Mouse (Mus musculus) ovary, postnatal 14 days (tissue): ENCODE data around the gene Plekhh2.

Experiments used
- DNase-seq: peaks from one replicate; pipeline ENCODE4 v3.0.0; 2022; ENCODE audit warnings: low spot score

The Plekhh2 gene

DNA sequence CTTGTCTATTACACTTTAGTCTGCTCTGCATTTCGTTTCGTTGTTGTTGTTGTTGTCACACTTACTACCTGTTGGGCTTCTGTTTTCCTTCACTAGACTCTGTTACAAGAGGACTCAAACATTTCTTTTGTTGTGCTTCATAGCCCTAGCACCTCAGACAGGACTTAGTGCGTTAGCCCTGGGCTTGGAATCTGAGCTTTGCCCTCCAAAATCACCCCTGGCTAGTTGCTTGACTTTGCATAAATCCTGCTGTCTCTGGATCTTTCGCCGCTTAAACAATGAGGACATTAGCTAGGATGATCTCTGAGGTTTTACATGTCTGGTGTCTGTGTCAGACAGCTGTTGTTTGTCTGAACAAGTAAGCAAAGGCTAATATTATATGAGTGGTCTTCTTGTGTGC is 62.2 kb downstream of the Plekhh2 start:
- DNase-seq = no peak

DNA sequence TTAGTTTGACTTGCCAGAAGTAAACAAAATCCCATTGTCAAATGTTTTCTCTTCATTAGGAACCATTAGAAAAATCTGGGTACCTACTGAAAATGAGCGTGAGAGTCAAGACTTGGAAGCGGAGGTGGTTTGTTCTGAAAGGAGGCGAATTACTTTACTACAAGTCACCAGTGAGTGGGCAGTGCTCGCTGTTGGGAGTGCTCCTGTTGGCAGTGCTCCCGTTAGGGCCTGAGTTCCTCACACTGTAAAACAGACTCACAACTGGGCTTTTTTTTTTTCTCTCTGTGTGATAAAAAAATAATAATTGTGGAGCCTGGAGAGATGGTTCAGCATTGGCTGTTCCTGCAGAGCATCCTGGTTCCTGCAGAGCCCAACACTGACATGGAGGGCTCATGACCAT is 63.4 kb downstream of the Plekhh2 start:
- DNase-seq = no peak

DNA sequence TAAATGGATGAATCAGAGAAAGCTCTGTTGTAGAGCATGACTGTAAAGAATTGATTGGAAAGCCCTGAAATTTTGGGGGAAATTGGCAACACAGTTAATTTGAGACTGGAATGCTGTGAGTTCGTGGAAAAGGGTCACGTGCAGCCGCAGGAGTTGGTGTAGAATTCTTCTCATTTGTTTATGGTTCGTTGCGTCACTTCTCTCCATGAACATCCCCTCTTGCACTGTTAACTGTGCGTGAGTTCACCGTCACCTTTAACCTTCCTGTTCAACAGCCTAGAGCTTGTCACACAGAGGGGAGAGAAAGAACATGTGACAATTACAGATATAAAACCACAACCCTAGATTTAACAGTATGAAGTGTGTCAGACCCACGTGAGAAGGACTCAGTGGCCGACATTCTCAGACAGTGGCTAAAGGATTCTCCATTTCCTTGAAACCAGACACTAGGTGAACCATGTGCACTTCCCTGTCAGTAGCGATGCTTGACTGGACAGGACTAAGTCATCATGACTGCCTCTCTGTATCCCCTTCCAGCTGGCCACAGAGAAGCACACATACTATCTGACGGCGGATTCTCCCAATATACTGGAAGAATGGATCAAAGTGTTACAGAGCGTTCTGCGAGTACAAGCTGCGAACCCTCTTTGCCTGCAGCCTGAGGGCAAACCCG is 65.1 kb downstream of the Plekhh2 start:
- DNase-seq = no peak

DNA sequence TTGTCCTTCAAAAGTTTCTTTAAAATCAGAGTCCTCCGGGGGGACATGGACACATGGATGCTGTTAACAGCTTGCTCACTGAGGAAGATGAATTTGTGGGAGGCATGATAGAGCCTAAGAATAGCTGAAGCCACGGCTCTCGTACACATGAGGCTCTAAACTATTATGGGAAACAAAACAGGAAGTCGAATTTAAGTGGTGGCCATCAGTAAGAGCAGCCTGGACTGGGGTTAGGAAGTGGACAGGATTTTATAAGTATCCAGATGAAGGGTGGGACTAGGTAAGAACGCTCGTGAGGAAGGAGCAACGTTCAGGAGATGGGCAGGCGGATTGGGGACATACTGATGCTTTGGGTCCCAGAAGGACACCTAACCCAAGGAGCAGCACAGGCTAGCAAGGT is 67.6 kb downstream of the Plekhh2 start:
- no peak for DNase-seq

DNA sequence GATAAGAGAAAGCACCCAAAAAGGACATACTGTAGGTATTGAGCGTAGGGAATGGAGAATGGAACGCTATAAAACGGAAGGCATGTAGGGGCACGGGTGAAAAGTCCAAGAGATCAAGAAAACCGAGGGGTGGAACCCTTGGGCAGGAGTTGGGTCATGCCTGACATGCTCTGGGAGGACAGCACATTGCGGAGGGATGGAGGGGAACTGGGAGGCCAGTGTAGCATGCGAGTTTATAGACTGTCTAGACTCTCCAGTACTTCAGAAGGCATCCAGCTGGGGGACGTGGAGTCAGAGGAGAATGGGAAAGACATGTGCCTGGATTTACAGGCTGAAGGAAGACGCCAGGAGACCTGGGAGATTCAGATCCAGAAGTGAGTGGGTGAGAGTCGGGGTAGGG is 68.1 kb downstream of the Plekhh2 start:
- no peak for DNase-seq

DNA sequence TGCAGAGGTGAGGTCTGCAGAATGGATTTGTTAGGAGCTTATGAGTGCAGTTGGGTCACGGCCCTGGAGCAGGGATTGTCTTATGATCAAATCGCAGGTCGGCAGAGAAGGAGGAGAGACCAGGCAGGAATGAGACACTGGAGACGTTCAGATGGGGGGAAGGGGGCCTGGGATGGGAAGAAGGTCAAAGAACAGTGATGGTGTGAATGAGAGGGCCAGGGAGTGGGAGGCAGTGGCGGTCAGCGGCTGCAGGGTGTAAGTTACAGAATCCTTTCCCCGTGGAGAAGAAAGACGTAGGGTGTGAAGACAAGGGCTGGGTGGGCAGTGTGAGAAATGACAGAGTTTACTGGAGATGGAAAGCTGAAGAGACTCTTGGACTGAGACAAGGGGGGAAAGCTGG is 69.1 kb downstream of the Plekhh2 start:
- no peak for DNase-seq

DNA sequence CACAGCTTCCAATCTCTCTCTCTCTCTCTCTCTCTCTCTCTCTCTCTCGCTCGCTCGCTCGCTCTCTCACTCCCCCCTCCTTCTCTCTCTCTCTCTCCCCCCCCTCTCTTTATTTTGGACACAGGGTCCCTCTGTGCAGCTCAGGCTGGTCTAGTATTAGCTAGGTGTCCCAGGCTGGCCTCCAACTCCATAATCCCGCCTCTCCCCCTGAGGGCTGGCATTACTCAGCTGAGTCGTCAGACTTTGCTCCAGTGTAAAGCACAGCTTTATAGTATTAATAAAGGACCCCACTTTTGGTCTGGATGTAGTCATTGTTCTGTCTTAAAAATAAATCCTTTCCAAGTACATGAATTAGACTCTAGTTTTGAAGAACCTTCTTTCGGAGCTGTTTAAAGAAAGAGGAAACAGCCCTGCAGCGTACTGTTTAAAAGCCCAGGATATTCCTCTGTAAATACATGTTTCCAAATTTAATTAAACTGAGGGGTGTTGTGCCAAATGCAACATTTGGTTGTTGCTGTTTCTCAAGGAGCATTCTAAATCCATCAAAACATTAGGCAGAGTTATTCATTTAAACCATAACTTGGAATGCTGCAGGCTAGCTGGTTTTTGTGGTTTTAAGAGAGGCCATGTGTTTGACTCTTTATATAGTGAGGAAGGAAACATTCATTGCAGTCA is 70.2 kb downstream of the Plekhh2 start:
- DNase-seq = no peak

DNA sequence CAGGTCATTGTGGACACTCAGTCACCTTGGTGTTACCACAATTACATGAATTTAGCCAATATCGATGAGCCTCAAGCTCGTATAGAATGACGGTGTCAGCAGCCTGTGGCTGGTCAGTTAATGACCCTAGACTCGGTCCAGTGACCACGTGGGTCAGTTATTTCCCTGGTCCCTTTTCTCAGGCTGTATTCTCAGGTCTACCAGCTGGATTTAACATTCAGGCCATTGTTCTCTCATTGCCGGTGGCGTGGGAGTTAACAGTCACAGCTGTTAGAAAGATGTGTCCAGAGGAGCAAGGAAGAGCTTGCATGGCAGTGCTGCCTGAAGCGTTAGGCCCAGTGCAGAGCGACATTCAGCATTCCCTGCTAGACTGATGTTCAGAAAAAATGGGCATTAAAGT is 72.4 kb downstream of the Plekhh2 start:
- no peak for DNase-seq

DNA sequence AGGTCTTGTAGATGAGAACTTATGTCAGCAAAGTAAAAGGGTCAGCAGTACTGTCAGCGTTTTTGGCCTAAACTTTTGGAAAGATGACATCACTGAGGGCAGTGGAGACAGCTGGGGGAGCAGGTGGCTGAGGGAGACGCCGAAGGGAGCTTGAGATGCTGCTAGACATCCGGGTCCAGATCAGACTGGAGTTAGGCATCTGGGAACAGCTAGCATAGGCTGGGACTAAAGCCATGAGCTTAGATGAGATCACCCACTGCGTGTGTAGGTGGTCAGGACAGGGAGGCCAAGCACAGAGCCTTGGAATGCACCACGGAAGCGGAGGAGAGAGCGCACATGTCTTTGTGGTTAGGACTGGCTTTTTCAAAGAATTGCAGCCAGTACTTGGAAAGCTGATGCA is 73.4 kb downstream of the Plekhh2 start:
- DNase-seq = peak; percentile 17

DNA sequence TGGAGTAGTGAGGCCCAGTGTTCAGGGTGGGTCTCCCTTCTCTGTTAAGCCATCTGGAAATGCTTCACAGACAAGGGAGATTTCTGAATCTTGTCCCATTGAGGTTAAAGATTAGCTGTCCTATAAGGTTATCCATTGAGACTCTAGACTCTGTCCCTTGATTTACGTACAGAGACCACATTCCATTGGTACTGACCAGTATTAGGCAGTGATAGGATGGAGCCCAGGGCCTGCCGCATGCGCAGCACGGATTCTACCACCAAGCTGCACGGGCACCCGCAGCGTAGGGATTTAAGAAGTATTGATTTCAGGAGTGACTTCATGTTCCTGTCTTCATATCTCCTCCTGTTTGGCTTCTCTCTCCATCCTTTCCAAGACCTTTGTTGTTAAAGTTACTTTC is 78.4 kb downstream of the Plekhh2 start:
- no peak for DNase-seq

DNA sequence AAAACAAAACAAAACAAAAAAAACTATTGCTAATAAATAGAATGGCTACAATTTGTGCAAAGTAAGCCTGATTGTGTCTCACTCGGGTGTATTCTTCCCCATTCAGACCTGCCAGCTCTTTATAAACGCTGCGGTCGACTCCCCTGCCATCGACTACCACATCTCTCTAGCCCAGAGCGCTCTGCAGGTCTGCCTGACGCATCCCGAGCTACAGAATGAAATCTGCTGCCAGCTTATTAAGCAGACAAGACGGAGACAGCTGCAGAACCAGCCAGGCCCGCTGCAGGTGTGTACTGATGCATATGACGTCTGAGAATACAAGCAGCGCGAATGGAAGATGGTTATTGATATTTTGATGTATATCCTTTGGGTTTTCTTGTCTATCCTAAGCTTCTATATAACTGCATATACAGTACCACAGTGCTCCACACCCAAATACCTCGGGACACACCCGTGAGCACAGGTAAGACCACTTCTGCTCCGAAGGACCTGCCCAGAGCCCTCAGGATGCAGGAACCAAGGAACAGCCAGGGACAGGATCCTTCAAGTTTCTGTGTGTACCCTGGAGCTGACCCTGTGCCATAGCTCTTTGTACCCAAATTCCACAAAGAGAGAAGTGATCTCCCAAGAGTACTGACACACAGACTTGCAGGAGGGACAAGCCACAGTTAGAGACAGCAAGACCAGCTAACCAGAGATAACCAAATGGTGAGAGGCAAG is 79.9 kb downstream of the Plekhh2 start:
- no peak for DNase-seq

DNA sequence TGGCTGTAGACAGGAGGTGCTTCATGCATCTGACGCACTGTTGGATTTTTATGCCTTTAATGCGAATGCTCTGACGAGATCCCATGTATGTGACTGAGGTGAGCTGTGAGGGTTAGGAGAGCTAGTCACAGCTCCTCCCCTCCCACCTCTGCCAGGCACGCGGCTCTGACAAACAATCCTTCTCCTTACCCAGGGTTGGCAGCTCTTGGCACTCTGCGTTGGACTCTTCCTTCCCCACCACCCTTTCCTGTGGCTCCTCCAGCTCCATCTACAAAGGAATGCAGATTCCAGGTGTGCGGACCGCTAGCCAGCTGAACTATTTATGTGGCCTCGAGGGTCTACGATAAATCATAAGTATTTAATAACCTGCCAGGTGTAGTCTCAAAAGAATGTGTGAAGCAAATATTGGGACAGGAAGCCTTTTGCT is 84.3 kb downstream of the Plekhh2 start:
- DNase-seq = no peak

DNA sequence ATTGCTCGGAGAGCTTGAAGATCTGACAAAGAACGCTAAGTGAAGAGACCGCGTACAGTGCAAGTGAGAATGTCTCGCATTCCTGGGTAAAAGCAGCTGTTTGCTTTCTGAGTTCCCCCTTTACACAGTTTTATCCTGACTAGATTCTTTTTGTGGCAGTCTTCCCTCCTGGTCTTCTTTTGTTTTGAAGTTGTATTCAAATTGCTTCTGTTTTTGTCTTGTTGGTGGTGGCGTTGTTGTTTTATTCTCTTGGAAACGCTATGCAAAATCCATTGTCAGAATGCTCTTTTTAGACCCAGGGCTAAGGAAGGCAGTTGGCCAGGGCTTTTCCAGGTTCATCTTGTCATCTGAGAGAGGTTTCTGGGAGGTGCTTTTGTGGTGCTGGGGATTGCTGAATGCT is 84.8 kb downstream of the Plekhh2 start:
- no peak for DNase-seq

DNA sequence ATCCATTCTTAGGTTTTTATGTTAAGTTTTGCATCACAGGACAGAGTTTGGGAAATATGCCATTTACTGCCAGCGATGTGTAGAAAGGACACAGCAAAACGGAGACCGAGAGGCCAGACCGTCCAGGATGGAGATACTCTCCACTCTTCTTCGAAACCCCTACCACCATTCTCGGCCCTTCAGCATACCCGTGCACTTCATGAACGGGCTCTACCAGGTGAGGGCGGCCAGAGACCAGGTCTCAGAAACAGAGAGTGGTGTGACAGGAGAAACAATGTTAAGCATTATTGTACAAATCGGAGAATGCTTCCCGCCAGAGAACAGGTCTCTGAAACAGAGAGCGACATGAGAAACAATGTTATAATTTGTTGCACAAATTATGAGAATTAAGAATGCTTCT is 86.2 kb downstream of the Plekhh2 start:
- no peak for DNase-seq

DNA sequence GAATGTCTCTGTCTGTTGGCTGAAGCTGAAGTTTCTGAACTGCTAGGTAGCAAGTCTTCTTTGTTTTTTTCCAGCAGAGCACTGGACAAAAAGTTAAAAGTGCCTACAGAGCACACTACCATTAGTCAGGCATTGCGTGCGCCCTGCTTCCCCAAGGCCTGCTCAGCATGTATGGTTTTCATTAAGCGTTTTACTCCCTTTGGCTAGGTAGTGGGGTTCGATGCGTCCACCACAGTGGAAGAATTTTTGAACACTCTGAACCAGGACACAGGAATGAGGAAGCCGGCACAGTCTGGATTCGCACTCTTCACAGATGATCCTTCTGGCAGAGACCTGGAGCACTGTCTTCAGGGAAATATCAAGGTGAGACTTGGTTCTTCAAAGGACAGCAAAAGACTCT is 87.2 kb downstream of the Plekhh2 start:
- no peak for DNase-seq

DNA sequence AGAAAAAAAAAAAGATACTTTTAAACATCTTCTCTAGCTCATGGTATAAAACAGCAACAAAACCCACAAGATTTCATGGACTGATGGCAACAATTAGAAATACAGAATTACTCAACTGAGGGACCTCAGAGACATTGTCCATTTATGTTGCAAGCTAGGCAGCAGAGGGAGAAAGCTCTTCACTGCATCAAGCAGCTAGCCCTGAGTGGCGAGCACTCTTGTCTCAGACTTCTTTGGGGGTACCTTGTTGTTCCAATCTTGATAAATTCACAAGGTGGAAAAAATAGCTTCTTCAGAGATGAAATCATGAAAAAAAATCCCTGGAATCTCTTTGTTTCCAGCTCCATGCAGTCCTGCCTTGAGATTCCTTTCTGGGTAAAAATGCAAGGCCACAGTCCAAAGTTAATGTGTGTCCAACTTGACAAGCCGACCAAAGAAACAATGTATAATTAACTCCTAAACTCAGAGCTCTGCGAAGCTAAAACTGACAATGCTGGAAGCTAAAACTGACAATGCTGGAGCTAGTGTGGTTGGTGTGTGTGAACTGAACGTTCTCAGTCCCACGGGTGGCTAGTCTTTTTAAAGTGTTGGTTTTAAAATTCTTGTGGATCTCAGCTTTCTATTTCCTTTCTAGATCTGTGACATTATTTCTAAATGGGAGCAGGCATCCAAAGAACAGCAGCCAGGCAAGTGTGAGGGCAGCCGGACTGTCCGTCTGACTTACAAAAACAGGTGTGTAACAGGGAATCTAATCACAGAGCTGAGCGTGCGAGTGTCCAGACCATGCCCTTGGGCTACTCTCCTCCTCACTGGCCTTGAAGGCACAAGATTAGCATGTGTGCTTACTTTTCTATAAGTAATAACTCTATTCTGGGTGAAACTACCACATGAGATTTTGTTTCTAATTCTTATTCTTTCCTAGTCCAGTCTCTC is 88.6 kb downstream of the Plekhh2 start:
- DNase-seq = no peak

DNA sequence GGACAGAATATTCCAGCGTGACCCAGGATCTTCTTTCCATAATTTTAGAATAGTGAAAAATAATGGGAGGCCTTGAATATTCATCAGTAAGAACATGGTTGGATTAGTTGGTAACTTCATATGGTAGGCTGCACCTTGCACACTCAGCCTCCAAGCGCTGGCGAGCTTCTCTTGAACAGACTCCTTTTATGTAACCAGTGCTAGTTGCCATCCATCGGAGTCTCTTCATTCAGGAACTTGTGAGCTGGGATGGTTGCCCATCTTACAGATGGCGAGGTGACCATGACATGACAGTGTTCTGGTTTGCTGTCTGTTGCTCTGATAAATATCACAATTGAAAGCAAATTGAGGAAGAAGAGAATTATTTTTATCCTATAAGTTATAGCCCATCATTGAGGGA is 90.1 kb downstream of the Plekhh2 start:
- no peak for DNase-seq

DNA sequence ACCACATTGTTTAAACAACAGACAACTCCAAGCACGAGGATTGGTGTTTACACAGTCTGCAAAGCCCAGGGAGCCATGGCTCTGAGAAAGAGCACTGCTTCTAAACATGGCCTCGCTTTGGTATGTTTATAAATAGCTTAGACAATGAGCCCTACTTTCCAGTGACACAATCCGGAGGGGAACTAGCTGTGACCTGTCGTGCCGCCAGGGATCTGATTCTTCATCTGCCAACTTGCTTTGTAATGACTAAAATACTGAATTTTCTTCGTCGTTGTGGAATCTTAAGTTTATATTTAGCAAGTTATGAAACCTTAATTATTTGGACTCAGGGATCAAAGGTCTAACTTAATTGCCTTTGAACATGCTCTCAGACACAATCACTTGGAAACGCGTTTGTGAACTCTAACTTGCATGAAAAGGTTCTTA is 91.5 kb downstream of the Plekhh2 start:
- no peak for DNase-seq

DNA sequence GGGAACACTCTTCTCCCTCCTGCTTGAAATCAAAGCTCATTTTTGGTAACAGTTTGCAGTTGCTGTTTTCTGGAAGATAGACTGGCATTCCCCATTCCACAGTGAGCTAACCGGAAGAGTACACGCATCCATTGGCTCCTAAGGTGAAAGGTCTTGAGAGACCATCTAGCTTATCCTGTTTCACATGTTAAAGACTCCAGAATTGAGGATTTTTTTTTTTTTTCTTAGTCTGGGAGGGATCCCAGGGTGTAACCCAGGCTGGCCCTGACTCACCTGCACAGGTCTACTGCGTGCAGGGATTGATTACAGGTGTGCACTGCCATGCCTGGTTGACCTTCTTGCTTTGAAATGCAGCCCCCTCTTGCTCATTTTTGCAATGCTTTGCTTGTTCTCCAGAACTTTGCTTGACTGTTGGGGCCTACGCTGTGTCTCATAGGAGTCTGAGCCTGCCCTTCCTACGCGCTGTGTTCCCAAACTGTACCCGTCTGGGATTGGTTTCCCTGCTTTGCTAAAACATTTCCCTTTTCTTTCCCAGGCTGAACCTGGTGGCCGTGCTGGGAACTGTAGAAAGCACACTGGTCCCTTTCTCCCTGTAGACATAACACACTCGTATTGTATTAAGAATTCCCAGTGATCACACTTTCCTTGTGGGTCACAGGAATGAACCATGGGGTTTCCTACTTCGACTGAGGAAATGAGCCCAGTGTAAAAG is 92.2 kb downstream of the Plekhh2 start:
- no peak for DNase-seq

DNA sequence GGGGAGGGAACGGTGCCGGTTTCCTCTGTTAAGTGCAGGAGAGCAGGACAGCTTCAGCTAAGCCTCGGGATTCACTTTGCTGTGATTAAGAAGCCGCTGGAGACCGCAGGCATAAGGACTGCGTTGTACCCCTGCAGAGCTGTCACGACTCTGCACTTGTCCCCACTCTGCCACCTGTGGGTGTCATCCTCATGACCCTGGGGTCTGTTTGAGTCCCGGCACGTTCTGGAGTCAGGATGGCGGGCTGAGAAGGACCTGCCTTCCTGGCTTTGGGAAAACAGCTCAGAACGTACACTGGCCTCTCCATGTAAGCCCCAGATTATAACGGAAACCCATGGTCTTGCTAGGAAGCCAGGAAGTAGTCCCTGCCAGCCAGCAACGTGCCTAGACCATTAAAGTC is 95.3 kb downstream of the Plekhh2 start:
- no peak for DNase-seq

DNA sequence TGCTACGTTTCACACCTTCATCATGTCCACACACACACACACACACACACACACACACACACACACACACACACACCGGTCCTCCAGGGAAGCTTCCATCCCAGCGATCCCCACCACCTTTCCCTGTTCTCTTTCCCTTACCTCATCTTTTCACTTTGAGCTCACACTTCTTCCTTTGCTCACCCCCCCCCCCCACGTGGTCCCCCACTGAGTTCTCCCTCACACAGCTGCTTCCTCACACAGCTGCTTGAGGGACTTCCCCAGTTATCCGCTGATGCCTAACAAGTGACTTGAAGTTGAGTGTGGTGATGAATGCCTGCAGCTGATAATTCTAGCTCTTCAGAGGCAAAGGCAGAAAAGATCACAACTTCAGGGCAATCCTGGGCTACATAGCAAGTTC is 95.9 kb downstream of the Plekhh2 start:
- no peak for DNase-seq

DNA sequence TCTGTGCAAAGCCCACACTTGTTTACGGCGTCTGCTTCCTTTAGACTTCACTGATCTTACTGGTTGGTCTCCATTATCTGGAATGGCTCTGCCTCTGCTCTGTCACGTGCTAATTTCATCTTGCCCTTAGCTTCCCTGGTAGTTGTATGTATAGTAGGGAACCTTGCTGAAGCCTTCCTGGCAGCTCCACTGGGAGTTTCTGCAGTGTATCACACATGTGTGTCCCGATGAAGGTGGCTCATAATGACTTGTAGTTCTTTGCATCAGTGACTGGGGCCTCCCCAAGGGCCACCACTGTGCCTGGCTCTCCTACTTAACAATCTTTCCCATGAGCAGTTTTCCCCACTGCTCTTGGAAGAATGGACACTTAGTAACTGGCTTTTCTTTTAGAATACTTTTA is 96.9 kb downstream of the Plekhh2 start:
- no peak for DNase-seq
